Mouse (Mus musculus) urinary bladder, adult 2 months (tissue): ENCODE measurements around the gene Cdkl3. TPM values are rescaled to one million over a fixed set of nuclear protein-coding genes. Genes with fewer than 3 reads are reported as not detected.
A peak's percentile ranks its signal among the peaks of the same experiment; 100 is the strongest.

Experiments
- DNase-seq: peaks from one replicate; pipeline ENCODE4 v3.0.0; 2022; ENCODE audit warnings: low spot score
- polyA plus RNA-seq: library from polyadenylated mRNA; depleted of rRNA; stranded (reverse); fragments of >200 nt; gene quantifications from 2 replicates; pipeline ENCODE4 v1.2.3, GENCODE M21; 2012; rRNA removed

The Cdkl3 gene
- polyA plus RNA-seq = 4.6 and 5.6 TPM in 2 replicates

DNA sequence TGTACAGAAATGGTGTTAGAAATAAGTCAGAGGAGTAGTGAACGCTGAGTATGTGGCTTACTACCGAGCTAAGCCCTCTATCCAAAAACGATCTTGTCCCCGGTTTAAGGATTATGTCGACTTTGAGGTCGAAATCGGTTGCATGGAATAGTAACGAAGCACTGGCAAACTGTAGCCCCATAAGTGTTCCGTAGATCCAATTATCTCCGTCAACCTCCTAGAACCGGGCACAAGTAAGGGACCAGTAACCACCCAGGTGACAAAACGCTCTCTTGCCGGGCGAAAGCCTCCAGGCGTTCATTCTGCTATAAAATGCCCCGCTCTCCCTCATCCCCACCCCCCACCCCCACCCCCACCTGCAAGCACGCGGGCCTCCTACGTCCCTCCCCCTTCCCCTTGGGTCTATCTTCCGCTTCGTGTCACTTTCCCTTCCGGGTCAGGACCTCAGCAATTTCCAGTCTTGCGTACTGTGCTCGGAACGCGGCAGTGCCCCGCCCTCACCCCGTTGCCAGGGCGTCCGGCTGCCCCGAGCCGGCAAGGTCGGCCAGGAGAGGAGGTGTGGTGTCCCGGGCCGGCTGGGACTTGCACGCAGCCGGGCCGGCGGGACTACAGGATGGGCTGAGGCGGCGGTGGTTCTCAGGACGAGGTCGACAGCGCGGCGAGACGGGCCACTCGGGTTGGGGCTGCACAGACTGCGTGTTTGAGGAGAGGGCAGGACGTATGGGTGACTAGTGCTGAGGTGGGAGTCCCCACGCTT is at the start of gene Cdkl3:
Gene Cdkl3 (plus strand): TSS at position 450 of the 757 bp plus-strand sequence.
- DNase-seq = peak; percentile 89

DNA sequence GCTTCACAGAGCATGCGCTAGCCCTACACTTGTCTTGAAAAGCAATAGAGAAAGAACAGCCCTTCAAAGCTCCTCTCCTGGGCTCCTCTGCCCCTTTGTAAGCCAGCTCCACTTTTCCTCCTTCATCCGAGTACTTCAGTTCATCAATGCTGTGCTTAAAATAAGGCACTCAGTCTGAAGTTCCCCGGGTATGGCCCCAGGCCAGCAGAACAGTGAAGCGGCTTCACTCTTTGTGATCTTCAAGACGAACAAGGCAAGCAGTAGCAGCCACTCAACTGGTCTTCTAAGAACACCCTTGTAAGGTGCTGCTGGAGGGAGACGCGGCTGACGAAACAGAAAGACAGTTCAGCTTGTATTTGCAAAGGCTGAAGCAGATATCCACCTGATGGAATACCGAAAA is 47.9 kb upstream of the Cdkl3 start:
- no peak for DNase-seq

- no peak for DNase-seq
Observed at GRCm38 (mm10) chr11:51957760-51958159, 46.3 kb upstream of the Cdkl3 start.

DNA sequence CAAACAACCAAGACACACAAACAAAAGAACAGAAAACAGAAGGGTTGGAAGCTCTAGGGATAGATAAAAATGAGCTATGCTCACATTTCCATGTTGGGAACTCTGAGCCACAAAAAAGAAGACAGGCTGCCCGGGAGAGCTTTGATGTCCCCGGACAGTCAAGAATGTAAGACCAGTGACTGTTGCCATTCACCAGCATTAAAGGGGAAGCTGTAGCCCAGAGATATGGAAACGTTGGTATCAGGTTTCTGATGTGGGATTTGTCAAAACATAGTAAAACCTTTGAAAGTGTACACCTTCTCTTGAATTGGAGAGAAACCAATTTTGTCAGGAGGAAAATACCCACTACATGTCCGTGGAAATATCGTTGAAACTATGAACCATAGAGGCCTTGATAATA is 44.5 kb upstream of the Cdkl3 start:
- DNase-seq = no peak

DNA sequence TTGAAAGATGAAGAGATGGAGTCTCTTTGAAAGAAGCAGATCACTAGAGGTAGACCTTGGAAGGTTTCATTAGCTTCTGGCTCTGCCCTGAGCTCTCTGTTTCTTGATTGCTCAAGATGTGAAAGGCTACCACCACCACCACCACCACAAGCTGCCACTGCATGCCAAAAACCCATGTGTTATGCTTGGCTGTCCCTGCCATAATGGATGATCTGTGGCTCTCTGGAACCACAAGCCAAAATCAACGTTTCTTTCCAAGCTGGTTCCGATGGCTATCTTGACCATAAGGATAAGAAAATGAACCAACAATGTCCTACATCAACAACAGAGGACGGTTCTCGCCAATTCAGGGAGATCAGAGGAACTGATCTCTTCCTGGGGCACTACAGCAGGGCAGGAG is 44.0 kb upstream of the Cdkl3 start:
- DNase-seq = no peak

- no peak for DNase-seq
Observed at GRCm38 (mm10) chr11:51960967-51961471, 43.0 kb upstream of the Cdkl3 start.

- no peak for DNase-seq
Observed at GRCm38 (mm10) chr11:51961761-51962160, 42.3 kb upstream of the Cdkl3 start.

GRCm38 (mm10) chr11:51962277-51962676 is 41.7 kb upstream of the Cdkl3 start:
- DNase-seq = no peak

- DNase-seq = no peak
Observed at GRCm38 (mm10) chr11:51966651-51967050, 37.4 kb upstream of the Cdkl3 start.

DNA sequence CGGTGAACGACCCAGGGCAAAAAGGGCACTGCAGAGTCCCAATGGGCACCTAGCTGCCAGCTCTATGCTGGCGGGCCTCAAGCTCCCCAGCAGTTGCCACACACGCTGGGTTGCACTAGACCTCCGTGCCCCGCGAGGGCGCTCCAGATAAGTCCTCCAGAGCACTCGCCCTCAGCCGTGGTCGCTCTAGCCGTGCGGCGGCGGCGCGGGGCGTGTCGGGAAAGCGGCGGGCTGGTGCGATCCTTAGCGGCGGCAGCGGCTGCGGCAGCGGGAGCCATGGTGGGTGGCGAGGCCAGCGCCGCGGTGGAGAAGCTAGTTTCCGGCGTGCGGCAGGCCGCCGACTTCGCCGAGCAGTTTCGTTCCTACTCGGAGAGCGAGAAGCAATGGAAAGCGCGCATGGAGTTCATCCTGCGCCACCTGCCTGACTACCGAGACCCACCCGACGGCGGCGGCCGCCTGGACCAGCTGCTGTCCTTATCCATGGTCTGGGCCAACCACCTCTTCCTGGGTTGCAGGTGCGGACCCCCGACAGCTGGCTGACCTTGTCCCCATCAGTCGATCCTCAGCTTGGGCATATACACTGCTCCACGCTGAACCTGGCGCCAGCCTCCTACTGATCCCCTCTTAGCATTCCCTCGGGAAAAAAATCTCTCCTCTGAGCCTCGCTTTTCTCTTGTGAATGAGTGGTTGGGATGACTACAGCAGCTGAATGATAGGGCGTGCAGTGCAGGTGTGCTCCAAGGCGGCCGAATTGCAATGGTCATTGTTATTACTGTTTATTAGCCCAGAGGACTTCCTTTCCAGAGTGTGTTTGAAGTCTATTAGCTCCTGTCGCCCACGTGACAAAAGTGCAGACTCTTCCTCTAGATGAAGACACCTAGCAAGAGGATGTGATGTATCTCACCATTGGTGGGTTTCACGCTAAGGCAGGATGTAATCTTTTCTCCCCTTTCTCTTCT is 36.3 kb upstream of the Cdkl3 start, which contains the start of gene Cdkn2aipnl:
Gene Cdkn2aipnl (plus strand): TSS at position 219 of the 959 bp plus-strand sequence.
- peak; percentile 98 for DNase-seq

- no peak for DNase-seq
Observed at GRCm38 (mm10) chr11:51968896-51969295, 35.1 kb upstream of the Cdkl3 start.

DNA sequence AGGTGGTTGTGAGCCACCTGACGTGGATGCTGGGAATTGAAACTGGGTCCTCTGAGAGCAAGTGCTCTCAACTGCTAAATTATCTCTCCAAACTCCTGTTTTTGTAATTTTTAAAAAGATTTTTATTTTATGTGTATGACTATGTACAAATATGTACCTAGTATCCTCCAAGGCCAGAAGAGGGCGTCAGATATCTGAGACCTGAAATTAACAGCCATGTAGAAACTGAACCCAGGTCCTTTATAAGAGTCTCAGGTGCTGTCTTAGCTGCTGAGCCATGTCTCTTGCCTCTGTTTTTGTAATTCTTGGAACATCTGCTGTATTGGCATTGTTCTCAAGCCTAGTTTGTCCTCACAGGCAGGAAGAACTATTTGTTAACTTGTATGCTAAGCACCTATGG is 34.5 kb upstream of the Cdkl3 start:
- no peak for DNase-seq

GRCm38 (mm10) chr11:51971644-51972043 is 32.4 kb upstream of the Cdkl3 start:
- no peak for DNase-seq

DNA sequence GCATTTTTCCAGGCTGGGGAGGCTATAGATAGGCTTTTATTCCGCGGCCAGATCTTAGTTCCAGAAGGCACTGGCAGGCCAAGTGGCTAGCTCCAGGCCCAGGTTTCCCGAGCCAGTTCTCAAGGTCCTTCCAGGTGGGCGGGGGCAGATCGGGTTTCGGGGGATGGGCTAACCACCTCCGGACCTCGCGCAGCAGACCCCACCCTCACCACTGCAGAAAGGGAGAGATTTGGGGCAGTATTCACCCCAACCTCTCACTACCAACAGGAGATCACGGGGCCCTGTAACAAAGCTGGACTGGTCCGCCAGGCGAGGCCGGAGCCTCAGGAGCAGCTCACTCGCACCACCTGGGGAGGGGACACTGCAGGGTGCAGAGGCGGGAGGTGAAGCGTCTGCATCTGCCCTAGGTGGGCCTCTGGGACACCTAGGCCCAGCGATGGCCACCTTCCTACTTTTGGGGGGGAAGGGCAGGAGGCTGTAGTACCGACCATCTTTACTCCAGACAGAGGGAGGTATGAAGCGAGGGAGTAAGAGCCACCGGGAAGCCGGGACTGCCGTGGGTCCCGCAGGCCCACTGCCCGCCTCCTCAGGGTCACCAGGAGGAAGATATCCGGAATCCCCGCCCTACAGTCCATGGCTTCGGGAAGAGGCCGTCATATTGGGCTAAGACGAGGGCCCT is 4.3 kb upstream of the Cdkl3 start:
- DNase-seq = peak; percentile 49

DNA sequence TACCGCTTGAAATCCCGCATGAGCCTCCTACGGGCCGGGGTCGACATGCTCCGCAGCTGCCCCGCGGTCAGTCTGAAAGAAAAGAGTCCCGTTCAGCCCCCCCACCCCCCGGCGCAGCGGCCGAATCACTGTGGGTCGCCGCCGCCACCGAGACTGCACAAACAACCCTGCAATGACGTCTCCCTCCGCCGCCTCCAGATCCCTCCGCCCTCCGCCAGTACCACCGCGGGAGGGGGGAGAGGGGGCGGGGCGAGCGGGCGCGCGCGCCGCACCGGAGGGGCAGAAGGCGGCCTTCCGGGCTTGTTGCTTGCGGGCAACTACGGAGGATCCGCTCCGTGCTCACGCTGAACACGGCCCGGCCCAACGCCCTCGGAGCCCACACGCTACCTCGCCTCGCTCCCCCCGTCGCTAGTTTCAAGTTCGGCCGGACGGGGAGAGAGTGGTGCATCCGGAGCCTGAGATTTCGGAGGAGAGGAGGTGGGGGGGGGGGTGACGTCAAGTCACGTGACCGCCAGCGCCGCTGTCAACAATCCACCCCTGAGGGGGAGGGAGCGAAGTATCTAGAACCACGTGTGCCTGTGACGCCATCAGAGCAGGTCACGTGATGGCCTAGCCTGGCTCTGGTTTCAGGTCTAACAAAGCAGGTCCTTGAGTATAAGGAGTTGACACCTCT is 3.6 kb upstream of the Cdkl3 start, which contains the start of gene Ube2b:
Gene Ube2b (minus strand): TSS at position 473 of the 673 bp plus-strand sequence.
- peak; percentile 95 for DNase-seq

DNA sequence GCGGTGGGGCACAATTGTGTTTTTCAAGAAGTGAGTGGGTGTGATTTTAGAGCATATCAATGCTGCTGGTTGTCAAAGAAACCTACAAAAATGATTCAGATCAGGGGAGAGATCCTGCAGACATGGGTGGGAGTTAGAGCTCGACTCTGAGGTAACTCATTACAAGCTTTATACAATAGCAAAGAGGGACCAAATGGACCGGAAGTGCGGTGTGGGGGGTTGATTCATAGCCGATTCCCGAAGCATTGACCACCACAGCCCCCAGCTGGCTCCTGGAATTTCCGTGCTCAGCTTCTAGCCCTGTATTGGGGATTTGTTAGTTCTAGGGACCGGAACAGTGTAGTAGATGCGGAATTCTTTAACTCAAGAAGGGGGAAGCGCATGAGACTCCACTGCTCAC is 2.7 kb upstream of the Cdkl3 start:
- no peak for DNase-seq

DNA sequence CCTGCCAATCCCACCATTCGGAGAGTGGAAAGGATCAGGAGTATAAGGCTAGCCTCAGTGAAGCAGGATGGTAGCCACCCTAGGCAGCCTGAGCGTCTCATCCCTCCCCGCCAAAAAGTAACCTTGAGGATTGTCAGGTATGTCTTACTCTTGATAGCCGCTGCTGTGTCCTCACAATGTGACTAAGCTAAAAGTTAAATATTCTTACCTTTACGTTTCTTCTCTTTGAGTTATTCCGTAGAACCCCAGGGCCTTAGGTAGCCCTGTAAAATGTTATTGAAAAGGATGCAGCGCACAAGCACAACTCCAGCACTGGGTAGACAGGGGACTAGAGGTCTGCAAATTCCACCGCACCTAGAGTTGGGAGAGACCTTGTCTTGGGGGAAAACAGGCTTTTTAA is 2.2 kb upstream of the Cdkl3 start:
- no peak for DNase-seq

DNA sequence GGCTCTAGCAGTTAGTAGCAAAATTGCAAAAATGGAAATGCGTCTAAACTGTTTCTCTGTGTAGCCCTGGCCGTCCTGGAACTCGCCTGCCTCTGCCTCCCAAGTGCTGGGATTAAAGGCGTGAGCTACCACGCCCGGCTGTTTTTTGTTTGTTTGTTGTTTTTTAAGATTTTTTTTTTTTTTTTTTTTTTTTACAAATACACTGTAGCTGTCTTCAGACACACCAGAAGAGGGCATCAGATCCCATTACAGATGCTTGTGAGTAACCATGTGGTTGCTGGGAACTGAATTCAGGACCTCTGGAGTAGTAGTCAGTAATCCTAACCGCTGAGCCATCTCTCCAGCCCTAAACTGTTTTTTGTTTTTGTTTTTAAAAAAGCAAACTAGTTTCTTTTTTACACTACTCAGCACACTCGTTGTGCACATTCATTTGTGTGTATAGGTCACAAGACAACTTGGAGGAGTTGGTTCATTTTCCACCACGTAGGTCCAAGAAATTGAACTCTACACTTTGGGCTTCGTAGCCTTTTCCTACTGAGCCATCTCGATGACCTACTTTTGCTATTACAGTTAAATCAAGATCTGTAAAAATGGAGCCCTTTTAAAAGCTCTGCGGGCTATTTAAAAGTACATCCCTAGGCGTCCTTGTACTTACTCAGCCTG is 1.0 kb upstream of the Cdkl3 start:
- no peak for DNase-seq

DNA sequence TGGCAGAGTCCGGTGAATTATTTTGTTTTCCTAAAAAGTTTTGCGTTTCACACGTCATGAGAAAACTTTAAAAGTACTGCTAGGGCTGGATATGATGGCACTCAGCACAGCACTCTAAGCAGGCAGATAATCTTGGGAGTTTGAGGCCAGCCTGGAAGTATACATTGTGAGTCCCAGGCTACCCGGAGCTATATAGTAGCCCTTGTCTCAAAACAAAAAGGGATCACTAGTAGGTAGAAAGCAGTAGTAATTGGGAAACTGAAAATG is 583 bp upstream of the Cdkl3 start:
- DNase-seq = no peak

- DNase-seq = no peak
Observed at GRCm38 (mm10) chr11:52005586-52005985, 1.6 kb downstream of the Cdkl3 start.

DNA sequence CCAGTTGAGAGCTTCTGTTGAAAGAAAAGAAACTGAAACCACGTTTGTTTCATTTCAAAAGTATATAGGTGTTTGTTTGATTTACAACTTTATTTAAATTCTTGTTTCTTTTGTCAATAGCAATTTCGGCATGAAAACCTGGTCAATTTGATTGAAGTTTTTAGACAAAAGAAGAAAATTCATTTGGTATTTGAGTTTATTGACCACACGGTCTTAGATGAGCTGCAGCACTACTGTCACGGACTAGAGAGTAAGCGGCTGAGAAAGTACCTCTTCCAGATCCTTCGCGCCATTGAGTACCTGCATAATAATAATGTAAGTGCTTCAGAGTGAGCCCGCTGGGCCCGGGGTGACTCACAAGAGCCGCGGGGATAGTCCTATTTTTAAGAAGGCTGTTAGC is 7.0 kb downstream of the Cdkl3 start:
- no peak for DNase-seq
